Mouse (Mus musculus) kidney, adult 9 months (tissue): ENCODE data around the gene Erbin.

Source experiments
- DNase-seq: peaks from one replicate; pipeline ENCODE4 v3.0.0; 2022

Erbin gene

GRCm38 (mm10) chr13:103803721-103804120 lies 116.6 kb downstream of the Erbin start:
- no peak for DNase-seq

GRCm38 (mm10) chr13:103801021-103801420 lies 119.3 kb downstream of the Erbin start:
- no peak for DNase-seq

GRCm38 (mm10) chr13:103794688-103795543 lies 125.4 kb downstream of the Erbin start:
- no peak for DNase-seq

DNA sequence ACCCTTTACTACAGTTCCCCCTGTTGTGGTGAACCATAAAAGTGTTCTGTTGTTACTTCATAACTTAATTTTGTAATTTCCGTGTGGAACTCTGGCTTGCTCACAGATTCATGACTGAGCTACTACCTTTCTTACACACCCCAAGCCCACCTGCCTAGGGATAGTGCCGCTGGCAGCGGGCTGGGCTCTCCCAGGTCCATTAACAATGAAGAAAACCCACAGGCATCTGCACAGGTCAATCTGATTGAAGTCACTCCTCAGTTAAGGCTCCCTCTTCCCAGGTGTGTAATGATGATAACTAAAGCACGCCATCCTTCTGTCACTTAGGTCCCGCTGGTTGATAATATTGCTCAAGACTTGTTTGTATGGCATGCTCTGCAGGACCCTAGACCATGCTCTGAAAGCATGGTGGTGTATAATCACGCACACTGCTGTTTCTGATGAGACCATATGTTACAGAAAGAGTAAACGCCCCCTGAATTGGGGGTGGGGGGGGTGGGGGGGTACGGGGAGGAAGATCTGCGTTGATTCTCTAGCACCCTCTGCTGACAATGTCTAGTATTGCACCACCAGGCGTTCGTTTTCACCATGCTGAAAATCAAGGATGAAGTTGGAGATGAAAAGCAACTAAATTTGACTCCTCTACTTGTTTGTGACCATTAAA lies 140.3 kb downstream of the Erbin start:
- DNase-seq, result peak; percentile 24

DNA sequence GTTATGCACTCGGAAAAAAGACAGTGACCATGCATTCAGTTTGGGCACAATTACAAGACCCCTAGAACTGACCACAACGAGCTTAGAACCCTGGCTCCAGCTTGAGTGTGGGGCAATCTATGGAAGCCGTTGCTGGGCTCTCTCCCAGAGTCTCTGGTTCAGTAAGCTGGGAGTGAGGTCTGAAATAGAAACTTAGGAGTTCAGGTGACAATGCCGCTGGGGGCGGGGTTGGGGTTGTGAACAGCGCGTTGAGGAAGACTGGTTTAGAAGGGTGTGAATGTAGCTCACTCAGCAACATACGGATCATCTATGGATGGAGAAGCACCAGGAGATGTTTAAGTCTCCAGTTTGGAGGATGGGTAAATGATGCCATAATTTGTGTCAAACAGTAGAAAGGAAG lies 143.2 kb downstream of the Erbin start:
- no peak for DNase-seq

DNA sequence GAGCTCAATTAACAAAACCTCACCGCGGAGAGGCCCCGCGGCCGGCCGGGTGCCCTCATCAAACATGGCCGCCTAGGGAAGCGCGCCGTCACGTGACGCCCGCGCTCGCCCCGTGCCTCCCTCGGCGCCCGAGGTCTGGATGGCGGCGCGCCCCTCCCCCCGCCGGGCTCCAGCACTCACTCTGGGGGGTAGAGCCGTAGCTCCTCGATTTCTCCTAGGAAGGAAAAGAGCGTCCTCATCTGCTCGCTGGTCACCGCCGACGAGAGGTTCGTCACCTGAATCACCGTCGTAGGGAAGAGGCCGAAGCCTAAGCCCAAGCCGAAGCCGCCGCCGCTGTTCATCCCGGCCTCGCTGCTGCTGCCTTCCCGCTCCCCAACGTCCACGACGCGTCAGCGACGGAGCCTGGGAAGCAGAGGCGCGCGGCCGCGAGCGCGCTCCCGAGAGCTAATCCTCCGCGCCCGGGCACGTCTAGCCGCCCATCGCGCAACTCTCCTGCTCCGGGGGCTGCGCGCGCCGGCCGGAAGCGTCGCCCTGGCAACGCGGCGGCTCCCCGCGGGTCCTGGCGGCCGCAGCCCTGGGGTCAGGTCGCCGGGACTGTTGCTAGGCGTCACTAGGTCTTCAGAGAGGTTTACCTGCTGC lies 146.1 kb downstream of the Erbin start, which contains the start of gene Srek1:
Srek1 (minus strand) TSS at position 490 of the 639 bp plus-strand sequence.
- DNase-seq, result peak; percentile 94

GRCm38 (mm10) chr13:103773407-103774118 lies 146.8 kb downstream of the Erbin start:
- DNase-seq, result no peak

- DNase-seq, result peak; percentile 28
Observed at GRCm38 (mm10) chr13:103772917-103773316, 147.4 kb downstream of the Erbin start.

GRCm38 (mm10) chr13:103770821-103771220 lies 149.5 kb downstream of the Erbin start:
- peak; percentile 14 for DNase-seq
